Mouse (Mus musculus): ENCODE measurements around the gene Tnfaip3.

Tnfaip3 gene

GRCm38 (mm10) chr10:18959777-18960492 lies 55.5 kb downstream of the Tnfaip3 start:
- DNase-seq = no peak

- DNase-seq = no peak
These were observed 61.8 kb downstream of the Tnfaip3 start for GRCm38 (mm10) chr10:18953706-18954071.

GRCm38 (mm10) chr10:18953011-18953705 lies 62.3 kb downstream of the Tnfaip3 start:
- DNase-seq = no peak
